Mouse (Mus musculus): Measurements from ENCODE around the gene Snapc2.
A peak's percentile ranks its signal among the peaks of the same experiment; 100 is the strongest.
"Not testable (repeated sequence)": the region's sequence is repeated elsewhere in the genome, so short reads cannot be mapped to it uniquely, and the experiment has no call there.

The Snapc2 gene

DNA sequence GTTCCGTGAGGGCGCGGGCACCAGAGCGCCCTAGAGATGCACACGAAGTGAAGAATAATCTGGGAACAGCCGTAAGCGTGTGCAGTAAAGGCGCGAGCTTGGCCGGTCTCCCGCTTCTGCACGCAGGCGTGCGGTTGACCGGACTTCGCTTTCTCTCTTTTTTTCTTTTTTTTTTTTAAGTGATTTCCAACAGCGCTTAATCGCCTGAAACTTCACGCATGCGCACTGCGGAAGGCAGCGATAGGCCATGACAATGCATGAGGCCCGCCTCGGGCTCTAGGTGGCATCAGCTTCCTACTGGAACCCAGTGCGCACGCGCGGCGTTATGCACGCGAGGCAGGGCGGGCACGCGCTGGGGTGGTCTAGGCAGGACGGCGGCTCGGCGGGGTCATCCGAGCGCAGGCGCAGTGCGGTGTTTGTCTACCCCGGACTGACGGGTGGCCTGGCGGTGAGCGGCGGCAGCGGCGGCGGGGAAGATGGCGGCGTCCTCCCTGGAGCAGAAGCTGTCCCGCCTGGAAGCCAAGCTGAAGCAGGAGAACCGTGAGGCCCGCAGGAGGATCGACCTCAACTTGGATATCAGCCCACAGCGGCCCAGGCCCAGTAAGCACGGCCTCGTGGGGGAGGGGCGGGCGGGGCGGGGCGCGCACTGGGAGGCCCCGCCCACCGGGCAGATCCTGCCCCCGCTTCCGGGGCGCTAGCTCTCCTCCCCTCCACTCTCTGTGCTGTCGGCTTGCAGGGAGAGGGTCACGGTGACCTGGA is 14.3 kb upstream of the Snapc2 start, which contains the start of the genes Map2k7 and Gm49320:
TSS of gene Map2k7 (plus strand) at position 307 of the 759 bp plus-strand sequence.
TSS of gene Gm49320 (plus strand) at position 432 of the 759 bp plus-strand sequence.
- DNase-seq = peak; percentile 100

DNA sequence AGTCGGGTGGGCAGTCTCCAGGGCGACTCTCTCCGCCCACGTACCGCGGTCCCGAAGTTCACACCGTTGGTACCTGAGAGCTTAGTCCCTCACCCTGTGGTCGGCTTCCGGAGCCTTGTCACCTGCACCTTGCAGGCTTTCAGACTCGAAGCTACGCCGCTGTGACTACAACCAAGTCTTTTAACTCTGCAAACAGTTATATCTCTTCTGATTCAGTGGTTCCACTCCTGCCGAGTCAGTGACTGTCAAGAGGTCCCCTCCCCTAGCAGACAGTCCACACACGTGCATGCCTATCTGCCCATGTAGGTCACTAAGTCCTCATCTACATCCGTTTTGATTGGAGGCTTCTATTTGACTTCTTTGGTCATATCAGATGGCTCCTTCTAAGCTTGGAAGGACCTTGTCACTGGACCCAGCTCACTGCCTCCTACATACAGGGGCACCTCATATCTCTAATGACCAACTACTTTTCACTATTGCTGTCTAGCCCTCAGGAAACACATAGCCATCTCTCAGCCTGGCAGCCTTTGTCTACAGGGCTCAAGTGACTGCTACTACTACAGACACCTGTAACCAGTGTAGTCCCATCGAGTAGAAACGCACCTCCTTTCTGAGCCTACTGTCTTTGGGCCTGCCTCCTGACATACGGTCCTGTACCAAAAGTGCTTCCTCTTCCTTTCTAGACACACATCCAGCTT is 13.5 kb upstream of the Snapc2 start:
- DNase-seq = no peak

DNA sequence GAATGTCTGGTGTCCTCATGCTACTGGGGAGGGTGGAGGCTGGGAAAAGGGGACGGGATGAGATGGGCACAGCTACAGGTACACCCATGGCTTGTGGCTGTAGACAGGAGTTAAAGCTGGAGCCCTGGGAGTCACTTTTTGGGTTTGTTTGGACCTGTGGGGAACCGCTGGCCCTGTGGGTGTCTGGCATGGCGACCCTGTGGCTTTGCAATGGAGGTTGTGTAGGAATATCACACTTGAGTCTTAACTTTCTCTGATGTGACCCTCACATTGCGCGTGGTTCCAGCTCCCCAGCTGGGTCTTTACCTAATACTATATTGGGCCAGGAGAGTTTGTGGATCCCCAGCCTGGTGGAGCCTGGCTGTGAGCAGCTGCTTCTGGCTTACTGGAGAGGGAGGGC is 7.8 kb upstream of the Snapc2 start:
- no peak for DNase-seq

DNA sequence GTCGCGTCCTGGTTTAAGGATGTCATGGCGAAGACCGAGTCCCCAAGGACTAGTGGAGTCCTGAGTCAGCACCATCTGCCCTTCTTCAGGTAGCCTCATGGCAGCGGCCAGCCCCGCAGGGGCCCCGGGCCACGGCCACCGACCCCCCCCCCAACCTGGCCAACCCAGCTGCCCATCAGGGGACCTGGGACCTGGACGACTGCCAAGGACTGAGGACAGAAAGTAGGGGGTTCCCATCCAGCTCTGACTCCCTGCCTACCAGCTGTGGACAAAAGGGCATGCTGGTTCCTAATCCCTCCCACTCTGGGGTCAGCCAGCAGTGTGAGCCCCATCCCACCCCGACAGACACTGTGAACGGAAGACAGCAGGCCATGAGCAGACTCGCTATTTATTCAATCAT is 7.1 kb upstream of the Snapc2 start:
- DNase-seq = no peak

DNA sequence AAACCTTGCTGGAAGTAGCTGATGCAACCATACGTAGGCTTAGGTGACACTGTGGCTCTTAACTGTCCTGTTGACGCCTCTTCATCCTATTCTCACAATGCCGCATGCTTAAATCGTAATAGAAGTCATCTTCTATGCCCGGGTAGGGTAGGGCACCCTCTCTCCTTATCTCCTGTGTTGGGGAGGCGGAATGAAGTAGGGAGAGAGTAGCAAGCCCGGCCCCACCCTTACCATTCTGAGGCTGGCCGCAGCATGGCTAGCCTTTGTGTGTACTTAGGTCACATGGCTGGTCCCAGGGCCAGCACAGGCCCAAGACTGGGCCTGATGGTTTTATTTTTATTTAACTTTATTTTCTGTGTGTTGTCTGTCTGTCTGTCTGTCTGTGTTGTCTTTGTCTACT is 5.6 kb upstream of the Snapc2 start:
- no peak for DNase-seq

DNA sequence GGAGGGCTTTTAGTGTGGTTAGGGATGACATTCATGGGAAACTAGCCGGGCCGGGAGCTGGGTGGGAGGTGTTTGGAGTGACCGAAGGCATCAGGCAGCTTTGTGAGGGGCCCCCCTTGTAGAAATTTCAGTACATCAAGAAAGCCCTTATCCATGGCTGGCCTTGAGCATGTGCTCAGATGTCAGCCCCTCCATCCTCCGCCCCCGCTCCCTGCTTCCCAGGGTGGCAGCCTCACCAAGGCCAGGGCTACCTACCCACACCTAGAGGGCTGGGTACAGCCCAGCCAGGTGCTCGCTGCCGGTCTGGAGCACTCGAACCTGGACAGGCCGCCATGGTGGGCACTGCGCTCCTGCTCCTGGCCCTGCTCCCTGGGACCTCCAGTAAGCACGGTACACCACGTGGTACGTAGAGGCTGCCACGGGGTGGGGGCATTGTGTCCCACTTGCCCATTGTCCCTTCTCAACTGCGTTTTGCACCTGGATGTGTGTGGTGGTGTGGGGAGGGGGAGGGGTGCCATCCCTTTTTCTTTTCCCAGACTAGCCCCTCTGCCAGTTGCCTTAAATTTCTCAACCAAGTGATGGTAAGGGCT is 4.8 kb upstream of the Snapc2 start, which contains the start of gene Tgfbr3l:
TSS of gene Tgfbr3l (plus strand) at position 264 of the 590 bp plus-strand sequence.
- DNase-seq = no peak

DNA sequence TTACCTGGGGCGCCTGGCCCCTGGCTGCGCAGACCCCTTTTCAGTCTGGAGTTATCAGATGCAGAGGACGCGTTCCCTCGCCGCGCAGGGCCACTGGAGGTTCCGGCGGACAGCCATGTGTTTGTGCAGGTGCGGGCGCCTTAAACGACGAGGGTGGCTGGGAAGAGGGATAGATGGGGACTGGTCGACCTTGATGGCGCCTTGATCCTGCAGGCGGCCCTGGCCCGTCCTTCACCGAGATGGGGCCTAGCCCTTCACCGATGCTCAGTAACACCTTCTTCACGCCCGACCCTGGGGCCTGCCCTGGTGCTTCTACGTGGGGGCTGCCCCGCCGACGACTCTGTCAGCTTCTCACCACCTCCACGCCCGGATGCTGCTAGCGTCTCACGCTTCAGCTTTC is 3.7 kb upstream of the Snapc2 start:
- DNase-seq = no peak

DNA sequence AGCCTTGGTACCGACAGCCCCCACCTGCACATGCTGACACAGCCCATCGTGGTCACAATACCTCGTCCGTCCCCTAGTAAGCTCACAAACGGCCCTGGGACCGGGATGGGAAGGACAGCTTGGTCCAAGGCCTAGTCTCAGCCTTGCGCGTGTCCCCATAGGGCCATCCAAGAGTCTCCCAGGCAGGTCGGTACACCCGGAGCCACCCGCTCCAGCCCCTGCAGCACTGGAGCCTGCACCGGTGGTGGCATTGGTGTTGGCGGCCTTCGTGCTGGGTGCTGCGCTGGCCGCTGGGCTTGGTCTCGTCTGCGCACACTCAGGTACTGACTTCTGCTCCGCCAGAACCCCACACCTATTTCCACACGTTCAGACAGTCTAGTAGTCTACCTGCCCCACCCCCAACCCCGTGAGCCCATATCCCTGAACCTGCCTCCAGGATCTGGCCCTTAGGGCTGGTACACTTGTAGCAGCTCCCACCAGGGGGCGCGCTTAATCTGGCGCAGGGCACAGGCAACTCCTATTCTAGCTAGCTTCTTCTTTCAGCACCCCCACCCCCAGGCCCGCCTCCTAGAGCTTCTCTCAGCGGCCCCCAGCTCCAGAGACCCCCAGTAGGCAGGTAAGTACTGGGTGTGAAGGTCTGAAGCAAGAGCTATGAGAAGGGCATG is 2.4 kb upstream of the Snapc2 start:
- peak; percentile 83 for DNase-seq

DNA sequence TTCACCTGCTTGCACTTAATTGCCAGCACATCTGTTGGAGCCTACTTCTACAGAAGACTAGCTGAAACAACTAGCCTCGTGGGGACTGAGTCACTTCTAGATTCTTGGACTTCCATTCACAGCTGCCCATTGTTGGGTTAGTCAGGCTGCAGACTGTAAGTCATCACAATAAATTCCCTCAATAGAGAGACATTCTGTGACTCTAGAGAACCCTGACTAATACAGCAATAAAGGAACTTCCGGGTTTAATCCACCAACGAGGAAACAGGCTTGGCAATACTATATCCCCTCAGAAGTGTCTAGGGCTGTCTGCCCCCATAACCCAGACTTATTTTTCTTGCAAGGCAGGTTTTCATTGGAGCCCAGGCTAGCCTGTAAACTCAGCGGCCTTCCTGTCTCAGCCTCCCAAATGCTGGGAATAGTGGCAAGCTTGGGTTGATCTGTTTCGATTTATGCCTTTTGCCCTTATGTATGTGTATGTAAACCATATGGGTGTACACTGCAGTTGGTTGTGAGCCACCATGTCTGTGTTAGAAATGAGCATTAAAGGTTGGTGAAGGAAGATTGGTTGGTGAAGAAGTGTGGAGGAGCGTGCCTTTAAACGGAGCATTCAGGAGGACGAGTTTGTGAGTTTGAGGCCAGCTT is 642 bp upstream of the Snapc2 start:
- no peak for DNase-seq

DNA sequence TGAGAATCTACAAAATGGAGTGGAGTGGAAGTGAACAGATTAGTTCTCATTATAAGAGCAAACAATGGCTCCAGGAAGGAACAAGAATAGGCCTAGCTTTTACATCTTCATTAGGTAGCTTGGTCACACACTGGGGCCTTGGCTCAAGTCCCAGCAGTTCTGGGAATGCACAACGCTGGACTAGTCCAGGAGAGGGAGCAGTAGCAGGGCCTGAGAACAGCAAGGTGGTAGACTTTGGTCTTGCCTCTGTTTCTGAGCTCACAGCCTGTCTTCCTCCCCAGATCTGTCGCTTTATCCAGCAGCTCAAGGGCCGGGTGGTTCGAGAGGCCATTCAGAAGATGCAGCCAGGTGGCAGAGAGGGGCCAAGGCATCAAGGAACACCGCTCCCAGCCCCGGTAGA is 1.1 kb downstream of the Snapc2 start:
- peak; percentile 78 for DNase-seq

DNA sequence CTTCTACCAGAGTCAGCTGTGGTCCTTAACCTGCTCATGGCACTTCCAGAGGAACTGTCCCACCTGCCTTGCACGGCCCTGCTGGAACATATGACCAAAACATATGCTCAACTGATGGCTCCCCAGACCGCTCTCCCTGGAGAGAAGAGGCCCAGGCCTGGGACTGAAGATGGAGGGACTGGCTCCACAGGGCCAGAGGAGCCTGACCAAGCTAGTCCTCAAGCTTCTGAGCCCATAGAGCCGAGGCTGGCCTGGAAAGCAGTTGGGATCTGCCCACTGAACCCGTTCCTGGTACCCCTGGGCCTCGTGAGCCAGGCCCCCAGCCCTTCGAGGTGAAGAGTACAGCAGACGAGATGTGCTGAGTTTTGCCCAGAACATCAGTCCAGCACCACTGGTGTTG is 2.6 kb downstream of the Snapc2 start:
- not testable (repeated sequence) for DNase-seq

DNA sequence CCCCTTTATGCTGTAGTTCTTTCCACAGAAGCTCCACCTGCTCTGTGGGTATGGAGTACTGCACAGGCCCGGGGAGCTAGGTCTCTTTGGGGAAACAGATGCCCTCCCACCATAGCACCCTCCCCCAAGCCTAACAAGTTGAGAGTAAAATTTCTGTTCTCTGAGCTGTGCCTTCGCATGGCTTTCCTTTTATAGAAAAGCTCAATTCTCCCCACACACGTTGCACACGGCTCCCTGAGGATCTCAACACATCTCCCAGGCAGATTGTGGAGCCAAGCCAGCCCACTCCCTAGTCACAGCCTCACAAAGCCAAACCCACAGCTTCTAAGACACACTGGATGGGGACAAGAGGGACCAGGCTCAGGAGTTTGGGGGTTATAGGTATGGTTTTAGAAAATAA is 4.0 kb downstream of the Snapc2 start:
- no peak for DNase-seq

DNA sequence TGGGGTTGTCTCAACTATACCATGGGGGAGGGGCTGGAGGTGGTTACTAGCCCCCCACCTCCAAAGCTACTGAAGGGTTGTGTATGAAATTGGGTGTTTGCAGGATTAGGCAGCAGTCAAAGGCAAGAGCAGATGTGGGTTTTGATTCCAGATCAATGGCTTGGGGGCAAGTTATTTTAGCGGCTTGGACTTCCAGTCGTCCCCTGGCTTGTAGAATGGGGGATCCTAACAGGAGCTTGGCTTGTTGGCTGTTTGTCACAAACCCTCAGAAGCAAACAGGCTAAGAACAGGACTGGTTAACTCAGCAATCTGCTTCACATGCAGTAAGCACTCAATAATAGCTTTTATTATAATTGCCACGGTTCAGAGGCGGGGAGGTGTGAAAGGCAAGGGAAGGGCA is 4.5 kb downstream of the Snapc2 start:
- DNase-seq = no peak

DNA sequence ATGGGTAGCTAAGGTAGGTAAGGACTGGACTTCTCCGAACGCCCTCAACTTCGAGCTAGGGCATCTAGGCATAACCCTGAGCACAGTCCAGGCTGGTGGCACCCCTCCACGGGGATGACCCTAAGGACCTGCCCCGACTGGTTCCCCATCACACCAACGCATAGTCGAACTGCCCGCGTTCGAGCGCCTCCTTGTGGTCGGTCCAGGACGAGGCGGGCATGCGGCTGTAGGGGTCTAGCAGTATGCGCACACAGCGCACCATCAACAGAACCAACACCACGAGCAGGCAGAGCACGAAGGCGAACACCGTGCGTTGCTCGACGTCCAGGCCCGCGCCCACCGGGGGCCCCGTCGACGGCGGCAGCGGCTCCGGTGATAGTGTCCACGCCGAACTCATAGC is 5.4 kb downstream of the Snapc2 start:
- DNase-seq = peak; percentile 60

DNA sequence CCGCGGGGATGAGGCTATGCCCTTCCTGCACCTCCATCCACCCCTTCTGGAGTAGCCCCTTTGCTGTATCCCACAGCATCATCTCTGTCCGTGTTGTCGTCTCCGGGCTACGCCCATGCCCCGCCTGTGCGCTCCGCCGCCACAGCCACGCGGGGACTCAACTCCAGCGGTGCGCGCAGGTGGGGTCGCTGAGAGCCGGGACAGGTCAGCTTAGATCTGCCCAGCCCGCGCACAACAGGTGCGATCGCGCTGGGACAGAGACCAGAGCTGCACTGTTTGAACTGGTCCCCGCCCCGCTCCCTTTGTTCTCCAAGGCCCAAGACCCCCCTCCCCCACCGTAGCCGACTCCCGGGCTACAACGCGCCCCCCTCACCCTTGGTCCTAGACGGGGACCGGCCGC is 5.8 kb downstream of the Snapc2 start:
- no peak for DNase-seq

DNA sequence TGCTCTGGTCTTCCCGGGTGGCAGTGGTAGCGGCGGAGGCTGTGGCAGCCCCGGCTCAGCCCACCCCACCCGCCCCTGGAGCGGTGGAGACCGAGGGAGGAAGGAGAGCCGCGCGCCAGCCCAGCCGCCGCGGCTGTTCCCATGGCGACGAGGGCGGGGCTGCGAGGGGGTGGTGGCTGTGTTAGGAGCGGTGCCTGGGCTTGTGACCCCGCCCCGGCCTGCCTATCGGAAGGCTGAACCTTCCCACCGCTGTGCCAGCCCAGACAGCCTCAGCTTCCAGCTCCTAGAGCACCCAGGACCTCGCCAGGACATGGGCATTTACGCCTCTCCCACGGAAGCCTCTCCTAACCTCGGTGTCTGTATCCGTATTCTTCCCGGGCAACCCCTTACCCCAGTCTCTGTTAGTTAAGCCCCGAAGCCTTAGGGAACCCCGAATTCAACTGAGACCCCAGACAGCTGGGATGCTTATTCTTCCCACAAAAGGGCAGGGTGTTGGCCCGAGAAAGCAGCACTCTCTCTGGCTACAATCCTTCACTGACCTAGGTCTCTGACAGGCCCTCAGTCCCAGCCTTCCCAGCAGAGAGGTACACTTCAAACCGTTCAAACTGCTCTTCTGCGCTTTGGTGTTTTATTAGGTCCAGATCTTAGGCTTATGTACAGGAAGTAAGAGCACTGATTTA is 6.4 kb downstream of the Snapc2 start, which contains the start of gene Ctxn1:
TSS of gene Ctxn1 (minus strand) at position 150 of the 680 bp plus-strand sequence.
- peak; percentile 96 for DNase-seq

DNA sequence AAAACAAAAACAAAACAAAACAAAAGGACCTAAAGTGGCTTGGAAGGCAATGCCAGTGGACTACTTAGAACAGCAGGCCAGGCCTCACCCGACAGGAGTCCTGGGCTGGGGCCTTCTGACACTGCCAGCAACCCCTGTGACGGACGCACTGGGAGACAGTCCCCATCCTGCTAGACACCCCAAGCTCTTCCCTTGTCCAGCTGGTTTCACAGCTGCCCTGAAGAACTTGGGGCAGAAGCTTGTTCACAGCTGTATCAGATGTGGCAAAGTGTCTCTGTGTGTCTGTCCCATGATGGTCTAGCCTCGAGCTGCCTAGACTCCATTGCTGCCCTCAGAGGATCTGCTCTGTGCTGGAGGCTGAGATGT is 6.9 kb downstream of the Snapc2 start:
- DNase-seq = no peak

DNA sequence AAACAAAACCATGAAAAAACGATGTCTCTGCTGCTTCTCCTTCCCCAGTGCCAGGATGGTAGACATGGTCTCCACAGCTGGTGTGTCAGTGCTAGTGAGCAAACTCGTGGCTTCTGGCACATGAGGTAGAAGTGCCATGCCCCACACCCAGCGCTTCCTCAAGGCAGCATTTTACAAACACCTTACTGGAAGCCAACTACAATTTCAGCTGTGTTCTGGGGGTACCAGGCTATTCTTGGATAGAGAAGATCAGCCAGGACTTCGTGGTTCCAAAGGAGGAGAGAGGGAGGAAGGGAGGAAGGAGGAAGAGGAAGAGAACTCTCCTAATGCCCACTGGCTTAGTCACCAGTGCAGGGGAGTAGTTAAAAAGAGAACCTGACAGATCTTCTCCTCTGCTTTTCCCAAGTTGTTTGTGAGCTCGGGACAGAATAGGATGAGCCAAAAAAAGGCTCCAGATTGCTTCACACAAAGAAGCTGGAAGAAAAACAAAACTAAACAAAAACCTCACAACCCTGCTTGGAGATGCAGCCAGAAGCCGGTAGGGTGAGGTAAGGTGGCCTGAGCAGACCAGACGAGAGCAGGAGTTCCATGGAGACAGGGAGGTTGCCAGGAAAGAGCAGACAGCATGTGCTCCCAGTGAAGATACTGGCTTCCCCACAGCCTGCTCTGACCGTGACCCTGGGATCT is 10.4 kb downstream of the Snapc2 start:
- no peak for DNase-seq

DNA sequence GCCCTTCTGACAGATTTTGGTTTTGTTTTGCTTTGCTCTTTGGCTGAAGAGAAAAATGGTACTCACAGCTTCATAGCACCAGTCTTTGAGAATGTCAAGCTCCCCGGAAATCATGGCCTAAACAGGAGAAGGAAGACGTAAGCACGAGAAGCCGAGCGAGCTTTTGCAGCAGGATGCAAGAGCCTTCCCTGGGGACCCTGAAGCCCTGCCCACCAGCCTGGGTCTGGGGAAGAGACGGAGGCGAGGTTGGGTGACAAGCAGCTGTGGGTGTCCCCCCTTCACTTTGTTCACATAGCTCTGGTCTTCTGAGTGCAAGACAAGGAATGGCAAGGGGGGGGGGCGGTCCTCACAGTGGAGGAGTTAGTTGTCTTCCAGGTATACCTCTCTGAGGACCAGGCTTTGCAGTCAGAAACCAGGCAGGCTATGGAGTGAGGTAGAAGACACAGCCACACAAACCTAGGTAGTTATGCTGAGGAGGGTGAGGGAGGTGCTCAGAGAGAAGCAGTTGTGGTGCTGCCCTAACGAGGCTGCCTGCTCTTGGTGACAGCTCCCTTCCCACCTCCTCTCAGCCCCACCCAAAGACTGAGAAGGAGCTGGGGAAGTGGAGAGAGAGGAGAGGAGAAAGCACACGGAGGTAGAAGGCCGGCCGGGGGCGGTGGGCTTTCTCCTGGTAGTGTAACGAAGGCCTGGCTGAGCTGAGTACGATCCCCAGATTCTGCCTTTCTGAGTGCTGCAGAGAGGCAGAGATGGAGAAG is 12.5 kb downstream of the Snapc2 start:
- DNase-seq = no peak

DNA sequence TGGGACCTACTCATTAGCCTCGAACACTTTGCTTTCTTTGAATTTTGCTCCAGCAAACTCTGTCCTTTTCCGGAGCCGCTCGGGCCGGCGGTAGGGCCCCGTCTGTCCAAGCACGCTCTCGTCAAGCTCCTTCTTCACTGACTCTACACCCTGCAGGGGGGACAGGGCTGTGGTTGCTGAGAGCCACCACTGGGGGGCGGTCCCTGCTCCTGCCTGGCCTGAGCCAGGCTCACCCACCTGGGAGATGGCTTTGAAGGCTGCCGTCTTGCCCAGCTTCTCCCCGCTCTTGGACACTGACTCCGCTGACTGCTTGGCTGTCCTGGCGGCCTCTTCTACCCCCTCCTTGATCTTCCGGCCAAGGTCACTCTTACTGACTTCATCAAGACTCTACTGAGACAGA is 14.7 kb downstream of the Snapc2 start:
- peak; percentile 38 for DNase-seq

DNA sequence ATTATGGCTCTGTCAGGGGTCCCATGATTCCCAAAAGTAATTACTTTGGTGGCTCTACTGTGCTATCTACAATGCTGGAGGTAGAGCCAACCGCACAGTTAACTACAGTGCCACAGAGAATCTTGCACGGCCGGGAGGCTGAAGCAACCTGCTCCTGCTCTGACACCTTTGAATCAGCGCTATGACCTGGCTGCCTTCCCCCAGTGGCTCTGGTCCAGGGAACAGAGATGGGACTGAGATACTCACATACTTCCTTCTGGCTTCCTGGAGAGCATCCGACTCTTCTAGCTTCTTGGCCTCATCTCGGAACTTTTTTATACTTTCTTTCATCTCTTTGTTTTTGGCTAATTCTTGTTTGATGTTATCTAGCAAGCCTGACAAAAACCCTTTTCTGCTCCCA is 16.7 kb downstream of the Snapc2 start:
- no peak for DNase-seq

All from kidney, adult 18-20 months (tissue).